Mouse (Mus musculus) liver, embryonic 11.5 days (tissue): Measurements from ENCODE around the gene Rhox2a. TPM values are rescaled to one million over a fixed set of nuclear protein-coding genes. Genes with fewer than 3 reads are reported as not detected.
"Not testable (repeated sequence)": the region's sequence is repeated elsewhere in the genome, so short reads cannot be mapped to it uniquely, and the experiment has no call there.

Experiments
- ATAC-seq: fragments of 200-750 bp; cut with Nextera tagmentation; replicated peaks from 2 replicates; pipeline ENCODE4 v1.8.0; 2017; ENCODE audit warnings: moderate number of reproducible peaks, mild to moderate bottlenecking, moderate TSS enrichment, moderate library complexity; ENCODE audit not compliant: low FRiP score
- DNase-seq: peaks from one replicate; pipeline ENCODE4 v3.0.0-alpha.2; 2017; ENCODE audit warnings: low spot score
- H3K27ac ChIP-seq: fragments of 300-500 bp; sonication (generic); 2 replicates; pipeline ENCODE4 v1.5.1; 2014; ENCODE audit warnings: mild to moderate bottlenecking, low read depth, low read length, control low read depth
- H3K27me3 ChIP-seq: fragments of 300-500 bp; sonication (generic); replicated peaks from 2 replicates; pipeline ENCODE4 v1.6.1; 2014; ENCODE audit warnings: low read length, mixed read lengths; ENCODE audit not compliant: control insufficient read depth, insufficient read depth
- H3K36me3 ChIP-seq: fragments of 300-500 bp; sonication (generic); 2 replicates; pipeline ENCODE4 v1.6.1; 2014; ENCODE audit warnings: mild to moderate bottlenecking, low read length, moderate library complexity, mixed read lengths; ENCODE audit not compliant: control insufficient read depth, insufficient read depth
- H3K4me1 ChIP-seq: fragments of 300-500 bp; sonication (generic); replicated peaks from 2 replicates; pipeline ENCODE4 v1.6.1; 2014; ENCODE audit warnings: low read length, mixed read lengths; ENCODE audit not compliant: control insufficient read depth, insufficient read depth
- H3K4me2 ChIP-seq: fragments of 300-500 bp; sonication (generic); 2 replicates; pipeline ENCODE4 v1.6.1; 2014; ENCODE audit warnings: mild to moderate bottlenecking, control low read depth, moderate library complexity
- H3K4me3 ChIP-seq: fragments of 300-500 bp; sonication (generic); 2 replicates; pipeline ENCODE4 v1.5.1; 2014; ENCODE audit warnings: low read depth, low read length, control low read depth
- H3K9ac ChIP-seq: fragments of 300-500 bp; sonication (generic); 2 replicates; pipeline ENCODE4 v1.6.1; 2014; ENCODE audit warnings: low read depth, low read length, control low read depth
- H3K9me3 ChIP-seq: fragments of 300-500 bp; sonication (generic); 2 replicates; pipeline ENCODE4 v1.6.1; 2016; ENCODE audit warnings: low read length, inconsistent platforms, mixed read lengths; ENCODE audit not compliant: control insufficient read depth
- WGBS: fragments of 180-500 bp; shearing (Covaris S2); extraction: QIAGEN DNeasy Blood & Tissue Kit; methylation state at CpG from one replicate; pipeline ENCODE4 v1.1.7; 2014; 5-methylcytosine and 5-hydroxymethylcytosine counted together
- polyA plus RNA-seq: library from polyadenylated mRNA; unstranded; fragments of >200 nt; fragmentation: Nextera tagmentation; extraction: Ambion mirVana; gene quantifications from 2 replicates; pipeline ENCODE4 v1.2.1, GENCODE M21; 2014

Rhox2a gene
- not detected in 2 replicates for polyA plus RNA-seq

DNA sequence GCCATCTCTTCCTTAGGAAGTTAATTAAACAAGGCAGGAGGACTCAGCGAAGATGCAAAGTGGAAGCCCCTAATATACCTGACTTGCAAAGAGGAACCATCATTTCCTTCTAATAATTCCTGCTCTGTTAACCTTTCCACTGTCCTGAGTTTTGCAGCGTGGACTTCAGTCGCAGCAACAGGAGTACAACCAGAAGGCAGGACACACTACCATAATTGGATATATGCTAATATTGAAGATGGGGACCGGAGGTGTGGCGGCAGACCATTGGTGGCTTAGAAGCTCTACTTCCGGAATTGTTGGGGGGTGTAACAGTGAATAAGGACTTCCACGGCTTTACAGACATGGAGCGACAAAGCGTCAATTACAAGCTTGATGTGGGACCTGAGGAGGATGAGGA lies at the start of gene Rhox2a:
Gene Rhox2a (plus strand): TSS at position 301 of the 400 bp plus-strand sequence.
- H3K27ac ChIP-seq = not testable (repeated sequence)

DNA sequence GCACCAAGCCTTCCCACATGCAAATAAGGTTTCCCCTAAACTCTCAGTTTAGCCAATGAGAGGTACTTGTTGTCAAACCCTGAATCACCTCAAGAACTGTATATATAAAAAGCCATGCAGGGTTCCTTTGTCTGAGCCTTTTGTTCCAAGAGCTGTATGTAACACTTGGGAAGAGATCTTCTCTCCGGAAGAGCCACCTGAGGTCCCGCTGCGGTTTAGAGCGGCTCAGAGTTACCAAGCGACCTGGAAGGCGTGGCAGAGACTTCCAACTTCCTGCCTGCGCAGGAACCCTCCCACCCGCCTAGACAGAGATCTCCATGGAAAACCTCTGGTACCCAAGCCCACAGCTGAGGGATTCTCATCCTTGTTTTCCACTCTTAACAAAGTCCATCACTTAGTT lies 46.1 kb upstream of the Rhox2a start:
- Histone ChIP-seq H3K4me3 (no peak overlapping the region), H3K4me2 (no peak overlapping the region), H3K27me3 (no peaks in the 10 kb centered on the region), H3K9ac (no peak overlapping the region), H3K4me1 (no peaks in the 10 kb centered on the region), H3K9me3 (no peaks in the 10 kb centered on the region), H3K36me3 (no peaks in the 10 kb centered on the region), H3K27ac (no peak overlapping the region)
- no peak for ATAC-seq
- DNase-seq = no peak
- WGBS = 47% methylated on average over 8 of the region's 8 CpGs

More for the DNA sequence above, at the start of gene Rhox2a:
- not testable (repeated sequence) for H3K4me2 ChIP-seq, H3K4me1 ChIP-seq, H3K9ac ChIP-seq, H3K27me3 ChIP-seq, ATAC-seq, H3K4me3 ChIP-seq, DNase-seq, H3K9me3 ChIP-seq, H3K36me3 ChIP-seq
- WGBS = no CpG with 5 or more reads among the region's 9 CpGs

DNA sequence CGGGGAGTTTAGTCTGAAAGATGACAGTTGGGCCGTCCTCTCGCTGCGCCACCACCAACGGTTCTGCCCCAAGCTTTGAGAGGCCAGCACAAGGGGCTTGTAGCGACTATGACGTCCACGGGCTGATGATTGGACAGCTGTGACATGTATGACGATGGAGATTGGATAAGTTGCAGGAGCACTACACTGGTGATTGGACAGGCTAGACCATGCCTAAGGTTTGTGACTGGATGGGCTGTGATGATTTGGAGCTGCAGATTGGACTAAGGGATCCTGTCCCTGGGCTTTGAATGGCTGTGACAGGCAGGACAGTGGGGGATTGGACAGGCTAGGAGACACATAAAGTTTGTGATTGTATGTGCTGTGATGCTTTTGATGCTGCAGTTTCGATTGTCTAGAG lies 33.8 kb upstream of the Rhox2a start, which contains the start of gene Gm9:
Gene Gm9 (minus strand): TSS at position 101 of the 400 bp plus-strand sequence.
- H3K4me3 ChIP-seq = no peak within 1 kb of the TSS
- no peak within 1 kb of the TSS for H3K27ac ChIP-seq
- no peaks in the 10 kb centered on the region for H3K9me3 ChIP-seq
- H3K4me2 ChIP-seq = no peak within 1 kb of the TSS
- WGBS = 80% methylated on average over 10 of the region's 10 CpGs
- no peaks in the 10 kb centered on the region for H3K4me1 ChIP-seq
- no peak for DNase-seq
- no peak within 1 kb of the TSS for H3K9ac ChIP-seq
- no peaks in the 10 kb centered on the region for H3K36me3 ChIP-seq
- no peaks in the 10 kb centered on the region for H3K27me3 ChIP-seq
- no peak for ATAC-seq

DNA sequence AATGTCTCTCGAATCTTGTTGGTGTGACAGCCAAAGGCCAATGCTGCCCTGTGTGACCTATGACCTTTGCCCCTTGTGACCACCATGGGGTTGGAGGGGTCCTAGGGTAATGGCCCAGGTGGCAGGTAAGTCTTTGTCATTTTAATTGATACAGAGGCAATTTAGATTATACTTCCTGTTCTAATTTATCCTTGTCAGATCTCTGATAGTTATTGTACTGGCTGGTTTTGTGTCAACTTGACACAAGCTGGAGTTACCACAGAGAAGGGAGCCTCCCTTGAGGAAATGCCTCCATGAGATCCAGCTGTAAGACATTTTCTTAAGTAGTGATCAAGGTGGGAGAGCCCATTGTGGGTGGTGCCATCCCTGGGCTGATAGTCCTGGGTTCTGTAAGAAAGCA lies 22.6 kb upstream of the Rhox2a start, which contains the start of gene Rhox1:
Gene Rhox1 (minus strand): TSS at position 101 of the 400 bp plus-strand sequence.
- not testable (repeated sequence) for H3K4me1 ChIP-seq, H3K27me3 ChIP-seq, H3K9me3 ChIP-seq, H3K4me3 ChIP-seq, DNase-seq, H3K4me2 ChIP-seq, H3K27ac ChIP-seq, ATAC-seq, H3K9ac ChIP-seq, H3K36me3 ChIP-seq
- WGBS = 40% methylated on average over 1 of the region's 1 CpGs

DNA sequence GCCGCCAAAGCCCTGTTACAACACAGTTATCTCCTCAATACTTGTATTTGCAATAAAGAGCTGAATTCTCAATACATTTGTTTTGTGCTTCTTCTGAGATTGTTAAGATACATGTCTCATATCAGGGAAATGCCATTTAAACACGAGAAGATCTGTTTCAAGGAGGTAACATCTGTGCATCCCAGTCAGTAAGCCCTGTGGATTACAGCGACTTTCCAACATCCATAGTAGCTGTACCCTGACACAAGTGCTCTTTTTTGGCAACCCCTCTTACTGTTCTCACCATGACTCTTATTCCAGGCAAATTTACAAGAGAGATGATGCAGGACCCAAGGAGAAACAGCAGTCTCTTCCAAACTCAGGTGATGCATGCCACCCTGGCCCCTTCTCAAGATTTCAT lies 4.8 kb downstream of the Rhox2a start, which contains the start of gene Rhox3a:
Gene Rhox3a (plus strand): TSS at position 301 of the 400 bp plus-strand sequence.
- not testable (repeated sequence) for H3K4me1 ChIP-seq, H3K9ac ChIP-seq, H3K4me3 ChIP-seq, ATAC-seq, H3K27ac ChIP-seq, H3K4me2 ChIP-seq, H3K27me3 ChIP-seq, H3K36me3 ChIP-seq, DNase-seq, H3K9me3 ChIP-seq
- 71% methylated on average over 1 of the region's 3 CpGs for WGBS

DNA sequence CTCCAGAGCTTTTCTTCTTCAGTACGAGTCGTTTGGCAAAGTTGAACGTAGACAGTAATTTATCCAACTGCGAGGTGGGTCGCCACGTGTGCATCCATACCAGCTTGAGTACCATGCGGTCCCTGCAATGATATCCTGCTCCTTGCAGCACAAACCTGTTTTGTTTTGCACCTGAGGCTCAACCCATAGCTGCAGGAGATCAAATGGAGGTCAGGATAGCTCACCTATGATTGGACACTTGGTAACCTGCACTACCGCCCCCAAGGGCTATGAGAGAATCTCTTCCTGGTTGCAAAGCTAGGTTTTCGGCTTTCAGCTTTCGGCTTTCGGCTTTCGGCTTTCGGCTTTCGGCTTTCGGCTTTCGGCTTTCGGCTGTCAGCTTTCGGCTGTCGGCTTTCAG lies 20.3 kb downstream of the Rhox2a start, which contains the start of gene Rhox4a:
Gene Rhox4a (plus strand): TSS at position 301 of the 400 bp plus-strand sequence.
- DNase-seq, H3K36me3 ChIP-seq, H3K4me2 ChIP-seq, H3K4me3 ChIP-seq, H3K27me3 ChIP-seq, H3K27ac ChIP-seq, H3K9ac ChIP-seq, ATAC-seq, H3K9me3 ChIP-seq, H3K4me1 ChIP-seq: not testable (repeated sequence)
- WGBS = 96% methylated on average over 10 of the region's 19 CpGs

Other genes with a start within 250 kb of the Rhox2a start
- 0.21 and 0.34 TPM in 2 replicates for gene Sowahd, start 196.1 kb upstream of the Rhox2a start, polyA plus RNA-seq
- 683 and 708 TPM in 2 replicates for gene Rpl39, start 159.6 kb upstream of the Rhox2a start, polyA plus RNA-seq
- 16.1 and 20.9 TPM in 2 replicates for gene Upf3b, start 134.7 kb upstream of the Rhox2a start, polyA plus RNA-seq
- gene Nkap, start 118.2 kb upstream of the Rhox2a start, polyA plus RNA-seq = 19.0 and 19.9 TPM in 2 replicates
- 0.10 TPM in 1 of 2 replicates, not detected in the other for gene Akap14, start 76.1 kb upstream of the Rhox2a start, polyA plus RNA-seq
- gene Ndufa1, start 53.8 kb upstream of the Rhox2a start, polyA plus RNA-seq = 321 and 361 TPM in 2 replicates
- gene Rnf113a1, start 53.7 kb upstream of the Rhox2a start, polyA plus RNA-seq = 8.9 and 9.4 TPM in 2 replicates
- not detected in 2 replicates for gene Gm9, start 33.9 kb upstream of the Rhox2a start, polyA plus RNA-seq
- gene Rhox1, start 22.7 kb upstream of the Rhox2a start, polyA plus RNA-seq = not detected in 2 replicates
- gene Rhox3a, start 4.9 kb downstream of the Rhox2a start, polyA plus RNA-seq = not detected in 2 replicates
- gene Rhox4a, start 20.4 kb downstream of the Rhox2a start, polyA plus RNA-seq = not detected in 2 replicates
- not detected in 2 replicates for gene Rhox3a2, start 135.1 kb downstream of the Rhox2a start, polyA plus RNA-seq
- not detected in 2 replicates for gene Rhox4a2, start 145.9 kb downstream of the Rhox2a start, polyA plus RNA-seq
- gene Rhox2b, start 167.1 kb downstream of the Rhox2a start, polyA plus RNA-seq = not detected in 2 replicates
- gene Rhox4b, start 187.5 kb downstream of the Rhox2a start, polyA plus RNA-seq = 0.08 TPM in 1 of 2 replicates, not detected in the other
- 0.38 TPM in 1 of 2 replicates, not detected in the other for gene Rhox2c, start 208.7 kb downstream of the Rhox2a start, polyA plus RNA-seq
- not detected in 2 replicates for gene Rhox3c, start 213.6 kb downstream of the Rhox2a start, polyA plus RNA-seq
- gene Rhox4c, start 235.4 kb downstream of the Rhox2a start, polyA plus RNA-seq = not detected in 2 replicates
- gene Rhox2d, start 248.5 kb downstream of the Rhox2a start, polyA plus RNA-seq = not detected in 2 replicates